Mouse (Mus musculus): Measurements from ENCODE around the gene Tgfbr2. TPM values are rescaled to one million over a fixed set of nuclear protein-coding genes. Genes with fewer than 3 reads are reported as not detected.

The Tgfbr2 gene
- polyA plus RNA-seq, 1 experiment from 2014 or later, result 6.5 TPM

DNA sequence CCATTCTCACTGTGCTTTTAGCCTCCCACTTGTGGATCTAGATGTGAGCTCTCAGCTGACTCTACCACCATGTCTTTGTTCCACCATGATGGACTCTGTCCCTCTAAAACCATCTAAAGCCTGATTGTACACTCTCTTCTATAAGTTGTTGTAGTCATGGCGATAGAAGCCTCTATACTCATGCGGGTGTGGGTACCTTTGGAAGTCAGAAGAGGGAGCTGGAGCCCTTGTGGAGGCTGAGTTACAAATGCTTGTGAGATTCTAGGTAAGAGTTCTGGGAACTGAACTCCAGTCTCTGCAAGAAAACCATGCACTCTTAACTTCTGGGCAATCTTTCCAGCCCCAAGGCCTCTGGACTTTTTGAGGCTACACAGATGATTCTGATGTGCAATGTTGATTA, 40.7 kb downstream of the Tgfbr2 start:
- Histone ChIP-seq H3K4me1 (replicated peaks; ENCODE audit: control insufficient read depth, insufficient read depth, low read length) (peaks cover 7% of the 10 kb centered on the region; the same call in 1 of the 2 replicates), H3K4me3 (replicated peaks; ENCODE audit: low read length) (no peak overlapping the region), H3K9ac (replicated peaks; ENCODE audit: low read depth, low read length) (no peak overlapping the region), H3K36me3 (ENCODE audit: control insufficient read depth, insufficient read depth) (no peaks in the 10 kb centered on the region), H3K4me2 (ENCODE audit: low read length) (no peak overlapping the region), H3K27me3 (replicated peaks; ENCODE audit: control insufficient read depth, insufficient read depth, low read length) (no peaks in the 10 kb centered on the region), H3K9me3 (ENCODE audit: control insufficient read depth, low read length) (no peaks in the 10 kb centered on the region), H3K27ac (ENCODE audit: low read length) (no peak overlapping the region)
- WGBS, result 86% methylated on average over 2 of the region's 2 CpGs
- no peak for ATAC-seq

DNA sequence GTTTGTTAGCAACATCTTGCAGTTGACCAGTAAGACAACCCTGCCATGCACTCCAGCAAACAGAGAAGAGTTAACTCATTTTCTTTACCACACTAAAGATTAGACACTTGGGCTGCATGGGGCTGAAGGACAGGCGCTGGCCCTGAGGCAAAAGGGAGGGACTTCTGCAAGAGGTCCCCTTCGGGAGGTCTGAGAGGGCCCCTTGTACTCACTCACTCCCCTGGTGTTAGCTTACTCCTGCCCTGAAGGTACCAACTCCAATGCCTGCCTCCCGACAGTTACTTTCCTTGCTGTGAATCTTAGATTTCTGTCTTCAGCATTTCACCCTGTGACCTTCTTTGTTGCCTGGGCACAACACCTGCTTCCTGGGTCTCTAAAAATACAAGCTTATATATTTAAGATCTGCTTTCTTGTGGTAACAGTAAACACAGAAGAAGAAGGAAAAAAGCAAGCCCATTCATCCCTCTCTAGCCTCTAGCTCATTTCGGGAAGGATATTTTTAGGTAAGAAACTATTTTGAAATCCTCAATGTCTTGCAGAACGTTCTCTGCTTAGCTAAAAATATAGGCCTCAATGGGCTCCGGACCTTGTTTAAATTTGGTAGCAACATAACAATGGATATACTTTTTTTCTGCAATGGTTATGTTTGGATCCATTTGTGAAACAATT, 41.7 kb downstream of the Tgfbr2 start:
- H3K27me3 ChIP-seq (replicated peaks; ENCODE audit: control insufficient read depth, insufficient read depth, low read length), result no peaks in the 10 kb centered on the region
- H3K4me1 ChIP-seq (replicated peaks; ENCODE audit: control insufficient read depth, insufficient read depth, low read length), result 0 out of 2 replicates have a peak, but pooled peaks cover 3% of the 10 kb centered on the region
- no peak overlapping the region for H3K27ac ChIP-seq (ENCODE audit: low read length)
- 77% methylated on average over 6 of the region's 6 CpGs for WGBS
- no peak for ATAC-seq
- H3K36me3 ChIP-seq (ENCODE audit: control insufficient read depth, insufficient read depth), result no peaks in the 10 kb centered on the region
- no peak overlapping the region for H3K9ac ChIP-seq (replicated peaks; ENCODE audit: low read depth, low read length)
- no peak overlapping the region for H3K4me3 ChIP-seq (replicated peaks; ENCODE audit: low read length)
- no peaks in the 10 kb centered on the region for H3K9me3 ChIP-seq (ENCODE audit: control insufficient read depth, low read length)
- no peak overlapping the region for H3K4me2 ChIP-seq (ENCODE audit: low read length)

DNA sequence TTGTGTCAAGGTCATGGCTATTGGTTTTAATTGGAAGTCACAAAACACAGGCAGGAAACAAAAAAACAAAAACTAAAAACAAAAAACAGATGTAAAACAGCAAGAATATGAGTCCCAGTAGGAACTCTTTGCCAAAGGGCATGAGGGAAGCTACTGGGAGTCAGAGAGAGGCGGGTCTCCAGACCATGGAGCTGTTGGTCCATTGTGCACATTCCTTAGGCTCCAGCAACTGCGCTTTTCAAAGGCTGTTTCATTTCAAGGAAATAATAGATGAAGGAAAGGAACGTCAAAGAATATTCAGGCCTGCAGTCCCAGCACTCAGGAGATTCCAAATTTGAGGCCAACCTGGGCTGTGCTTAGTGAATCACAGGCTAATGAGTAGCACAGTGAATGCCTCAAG, 46.3 kb downstream of the Tgfbr2 start:
- H3K27ac ChIP-seq (ENCODE audit: low read length), result no peak overlapping the region
- H3K4me3 ChIP-seq (replicated peaks; ENCODE audit: low read length), result no peak overlapping the region
- no peak overlapping the region for H3K9ac ChIP-seq (replicated peaks; ENCODE audit: low read depth, low read length)
- WGBS, result 26% methylated on average over 3 of the region's 3 CpGs
- no peaks in the 10 kb centered on the region for H3K36me3 ChIP-seq (ENCODE audit: control insufficient read depth, insufficient read depth)
- H3K9me3 ChIP-seq (ENCODE audit: control insufficient read depth, low read length), result no peaks in the 10 kb centered on the region
- no peaks in the 10 kb centered on the region for H3K27me3 ChIP-seq (replicated peaks; ENCODE audit: control insufficient read depth, insufficient read depth, low read length)
- no peak overlapping the region for H3K4me2 ChIP-seq (ENCODE audit: low read length)
- no peak for ATAC-seq
- H3K4me1 ChIP-seq (replicated peaks; ENCODE audit: control insufficient read depth, insufficient read depth, low read length), result no peaks in the 10 kb centered on the region

DNA sequence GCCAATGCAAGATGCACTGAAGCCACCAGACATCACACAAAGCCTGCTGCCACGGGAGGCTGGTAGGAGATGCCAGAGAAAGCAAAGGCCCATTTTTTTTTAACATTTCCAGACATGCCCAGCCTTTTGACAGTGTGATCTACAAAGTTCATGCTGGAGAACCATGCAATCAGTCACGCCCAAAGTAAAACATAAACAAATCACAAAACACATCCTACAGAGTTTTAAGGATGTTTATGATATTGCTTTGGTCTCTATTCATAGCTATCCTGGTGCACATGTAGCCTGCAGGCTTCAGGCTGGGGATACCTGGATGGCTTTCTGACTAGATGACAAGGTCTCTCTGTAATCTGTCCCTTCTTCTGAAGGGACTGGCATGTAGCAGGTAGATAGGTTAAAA, 46.8 kb downstream of the Tgfbr2 start:
- WGBS, result 79% methylated on average over 2 of the region's 2 CpGs
- ATAC-seq, result no peak
- no peak overlapping the region for H3K4me3 ChIP-seq (replicated peaks; ENCODE audit: low read length)

DNA sequence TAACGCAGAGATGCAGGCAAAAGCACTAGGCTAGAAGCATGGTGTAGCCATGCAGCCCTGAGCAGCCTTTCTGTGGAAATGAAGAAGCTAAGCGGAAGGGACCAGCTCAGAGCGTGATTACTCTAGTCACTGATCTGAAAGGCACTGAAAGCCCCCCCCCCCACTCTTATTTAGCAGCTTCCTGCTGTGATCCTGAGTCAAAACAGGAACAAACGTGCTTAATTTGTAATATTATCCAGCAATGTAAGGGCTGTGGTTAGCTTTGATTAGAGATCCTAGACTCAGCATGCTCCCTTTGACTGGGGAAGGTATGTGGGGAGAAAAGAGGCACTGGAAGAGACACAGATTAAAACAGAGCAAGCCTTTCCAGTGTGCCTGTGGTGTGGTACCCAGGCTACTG, 48.7 kb downstream of the Tgfbr2 start:
- Histone ChIP-seq H3K9ac (replicated peaks; ENCODE audit: low read depth, low read length) (no peak overlapping the region), H3K4me2 (ENCODE audit: low read length) (no peak overlapping the region), H3K9me3 (ENCODE audit: control insufficient read depth, low read length) (no peaks in the 10 kb centered on the region), H3K4me3 (replicated peaks; ENCODE audit: low read length) (no peak overlapping the region), H3K27ac (ENCODE audit: low read length) (no peak overlapping the region), H3K27me3 (replicated peaks; ENCODE audit: control insufficient read depth, insufficient read depth, low read length) (no peaks in the 10 kb centered on the region), H3K4me1 (replicated peaks; ENCODE audit: control insufficient read depth, insufficient read depth, low read length) (no peaks in the 10 kb centered on the region), H3K36me3 (ENCODE audit: control insufficient read depth, insufficient read depth) (no peaks in the 10 kb centered on the region)
- ATAC-seq, result peak; percentile 40
- 30% methylated on average over 4 of the region's 4 CpGs for WGBS

More for the DNA sequence above, 46.8 kb downstream of the Tgfbr2 start:
- no peaks in the 10 kb centered on the region for H3K27me3 ChIP-seq (replicated peaks; ENCODE audit: control insufficient read depth, insufficient read depth, low read length)
- H3K4me2 ChIP-seq (ENCODE audit: low read length), result no peak overlapping the region
- no peaks in the 10 kb centered on the region for H3K36me3 ChIP-seq (ENCODE audit: control insufficient read depth, insufficient read depth)
- H3K27ac ChIP-seq (ENCODE audit: low read length), result no peak overlapping the region
- H3K9me3 ChIP-seq (ENCODE audit: control insufficient read depth, low read length), result no peaks in the 10 kb centered on the region
- H3K9ac ChIP-seq (replicated peaks; ENCODE audit: low read depth, low read length), result no peak overlapping the region
- H3K4me1 ChIP-seq (replicated peaks; ENCODE audit: control insufficient read depth, insufficient read depth, low read length), result no peaks in the 10 kb centered on the region

DNA sequence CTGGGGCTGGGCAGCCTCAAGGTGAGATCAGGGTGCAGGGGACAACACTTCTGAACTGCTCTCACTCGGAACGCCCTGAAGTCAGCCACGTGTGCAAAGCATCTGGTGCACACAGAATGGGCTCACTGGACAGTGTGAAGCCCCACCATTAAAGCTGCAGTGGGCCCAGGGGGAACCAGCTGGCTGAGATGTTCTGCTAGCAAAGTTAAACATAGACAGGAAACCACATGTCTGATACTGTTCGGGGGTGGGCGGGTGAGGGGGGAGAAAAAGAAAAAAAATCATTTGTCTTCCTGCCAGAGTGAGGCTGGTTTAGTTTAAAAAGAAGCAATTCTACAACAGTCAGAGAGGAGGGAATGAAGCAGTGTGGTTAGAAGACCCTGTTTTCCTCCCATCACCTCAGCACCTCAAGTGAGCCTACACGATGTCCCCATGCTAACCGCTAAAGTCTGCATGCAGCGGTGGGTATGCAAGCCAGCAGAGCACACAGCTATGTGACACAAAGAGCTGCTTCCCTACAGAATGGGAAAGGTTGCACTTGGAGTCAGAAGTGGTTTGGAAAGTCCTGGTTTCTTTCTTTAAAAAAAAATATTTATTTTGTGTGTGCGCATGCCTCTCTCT, 52.1 kb downstream of the Tgfbr2 start:
- H3K4me2 ChIP-seq (ENCODE audit: low read length), result no peak overlapping the region
- no peaks in the 10 kb centered on the region for H3K27me3 ChIP-seq (replicated peaks; ENCODE audit: control insufficient read depth, insufficient read depth, low read length)
- WGBS, result 83% methylated on average over 9 of the region's 9 CpGs
- H3K4me1 ChIP-seq (replicated peaks; ENCODE audit: control insufficient read depth, insufficient read depth, low read length), result no peaks in the 10 kb centered on the region
- no peak for ATAC-seq
- H3K27ac ChIP-seq (ENCODE audit: low read length), result no peak overlapping the region
- H3K4me3 ChIP-seq (replicated peaks; ENCODE audit: low read length), result no peak overlapping the region
- no peaks in the 10 kb centered on the region for H3K9me3 ChIP-seq (ENCODE audit: control insufficient read depth, low read length)
- no peaks in the 10 kb centered on the region for H3K36me3 ChIP-seq (ENCODE audit: control insufficient read depth, insufficient read depth)
- no peak overlapping the region for H3K9ac ChIP-seq (replicated peaks; ENCODE audit: low read depth, low read length)

DNA sequence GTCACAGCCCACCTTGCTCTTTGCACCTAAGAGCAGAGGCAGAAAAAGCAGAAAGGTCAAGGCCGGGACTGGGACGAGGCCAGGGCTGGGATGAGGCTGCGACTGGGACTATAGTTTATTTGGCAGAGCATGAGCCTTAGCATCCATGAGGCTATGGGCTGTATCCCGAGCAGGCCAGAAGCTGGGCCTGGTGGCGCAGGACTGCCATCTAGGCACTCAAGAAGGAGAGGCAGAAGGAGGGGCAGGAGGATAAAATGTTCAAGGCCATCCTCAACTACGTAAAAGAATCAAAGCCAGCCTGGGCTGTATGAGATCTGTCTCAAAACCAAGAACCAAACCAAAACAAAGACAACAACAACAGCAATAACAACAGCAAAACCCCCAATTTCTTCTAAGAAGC, 52.6 kb downstream of the Tgfbr2 start:
- no peaks in the 10 kb centered on the region for H3K4me1 ChIP-seq (replicated peaks; ENCODE audit: control insufficient read depth, insufficient read depth, low read length)
- H3K27ac ChIP-seq (ENCODE audit: low read length), result no peak overlapping the region
- WGBS, result 87% methylated on average over 6 of the region's 6 CpGs
- ATAC-seq, result no peak
- no peak overlapping the region for H3K9ac ChIP-seq (replicated peaks; ENCODE audit: low read depth, low read length)
- no peaks in the 10 kb centered on the region for H3K27me3 ChIP-seq (replicated peaks; ENCODE audit: control insufficient read depth, insufficient read depth, low read length)
- no peak overlapping the region for H3K4me3 ChIP-seq (replicated peaks; ENCODE audit: low read length)
- no peak overlapping the region for H3K4me2 ChIP-seq (ENCODE audit: low read length)
- H3K9me3 ChIP-seq (ENCODE audit: control insufficient read depth, low read length), result no peaks in the 10 kb centered on the region
- no peaks in the 10 kb centered on the region for H3K36me3 ChIP-seq (ENCODE audit: control insufficient read depth, insufficient read depth)

DNA sequence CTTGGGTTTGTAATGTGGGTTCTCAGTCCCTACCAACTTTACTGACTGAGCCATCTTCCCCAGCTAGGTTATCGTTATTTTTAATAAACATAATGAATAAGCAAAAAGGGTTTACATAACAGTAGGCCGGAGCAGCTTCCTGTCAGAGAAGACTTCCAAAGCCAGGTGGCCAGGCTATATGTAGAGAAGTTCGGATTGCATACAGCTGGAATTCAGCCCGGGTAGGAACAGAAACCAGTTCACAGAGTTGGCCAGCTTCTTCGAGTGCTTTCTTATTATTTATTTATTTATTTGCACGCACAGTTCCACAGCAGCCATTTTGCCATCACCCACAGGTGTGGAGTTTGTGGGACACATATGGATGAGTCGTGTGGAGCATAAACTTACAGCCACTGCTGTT, 53.7 kb downstream of the Tgfbr2 start:
- ATAC-seq, result no peak

DNA sequence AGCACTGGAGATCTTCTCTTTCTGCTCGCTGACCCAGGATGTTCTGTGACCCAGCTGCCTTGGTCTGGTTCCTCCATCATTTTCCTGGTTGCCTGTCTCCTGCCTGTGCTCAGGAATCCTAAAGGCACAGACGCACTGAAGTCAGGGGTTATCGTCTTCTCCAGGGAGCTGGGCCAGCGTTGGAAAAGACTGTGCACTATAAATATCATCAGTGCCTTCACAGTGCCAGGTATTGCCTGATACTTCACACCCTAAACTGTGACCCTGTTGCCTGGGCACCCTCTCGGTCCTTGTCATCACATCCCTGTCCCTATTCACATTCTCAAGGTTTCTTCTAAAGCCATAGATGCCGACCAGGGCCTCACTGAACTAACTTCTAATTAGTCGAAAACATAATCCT, 55.2 kb downstream of the Tgfbr2 start:
- Histone ChIP-seq H3K9ac (replicated peaks; ENCODE audit: low read depth, low read length) (no peak overlapping the region), H3K4me3 (replicated peaks; ENCODE audit: low read length) (no peak overlapping the region), H3K27me3 (replicated peaks; ENCODE audit: control insufficient read depth, insufficient read depth, low read length) (no peaks in the 10 kb centered on the region), H3K36me3 (ENCODE audit: control insufficient read depth, insufficient read depth) (no peaks in the 10 kb centered on the region), H3K9me3 (ENCODE audit: control insufficient read depth, low read length) (no peaks in the 10 kb centered on the region), H3K4me1 (replicated peaks; ENCODE audit: control insufficient read depth, insufficient read depth, low read length) (no peaks in the 10 kb centered on the region), H3K4me2 (ENCODE audit: low read length) (no peak overlapping the region), H3K27ac (ENCODE audit: low read length) (no peak overlapping the region)
- no peak for ATAC-seq
- WGBS, result 66% methylated on average over 7 of the region's 7 CpGs

More for the DNA sequence above, 53.7 kb downstream of the Tgfbr2 start:
- Histone ChIP-seq H3K27ac (ENCODE audit: low read length) (no peak overlapping the region), H3K4me3 (replicated peaks; ENCODE audit: low read length) (no peak overlapping the region), H3K27me3 (replicated peaks; ENCODE audit: control insufficient read depth, insufficient read depth, low read length) (no peaks in the 10 kb centered on the region), H3K36me3 (ENCODE audit: control insufficient read depth, insufficient read depth) (no peaks in the 10 kb centered on the region), H3K9me3 (ENCODE audit: control insufficient read depth, low read length) (no peaks in the 10 kb centered on the region), H3K4me1 (replicated peaks; ENCODE audit: control insufficient read depth, insufficient read depth, low read length) (no peaks in the 10 kb centered on the region), H3K4me2 (ENCODE audit: low read length) (no peak overlapping the region), H3K9ac (replicated peaks; ENCODE audit: low read depth, low read length) (no peak overlapping the region)
- WGBS, result 90% methylated on average over 7 of the region's 7 CpGs

Data from forebrain, embryonic 16.5 days (tissue).